Mouse (Mus musculus) bone marrow, adult 2 months (tissue): ENCODE measurements around the gene Gramd1c.

Experiments
- CTCF ChIP-seq: fragments of 200-500 bp; IDR thresholded peaks from 2 replicates; pipeline ENCODE4 v1.5.1; 2011; ENCODE audit warnings: low read length, control low read depth; ENCODE audit not compliant: control insufficient read depth, insufficient read depth
- POLR2A ChIP-seq: fragments of 200-500 bp; IDR thresholded peaks from 2 replicates; pipeline ENCODE4 v1.6.1; 2011; ENCODE audit warnings: low read depth, mild to moderate bottlenecking, control low read depth, low read length, borderline replicate concordance; ENCODE audit not compliant: control insufficient read depth

- no peak for TF ChIP-seq POLR2A
- no peak for TF ChIP-seq CTCF
Measured at GRCm38 (mm10) chr16:43979010-43979327, 84.2 kb downstream of the Gramd1c start.
